Mouse (Mus musculus) frontal cortex, postnatal 10 days (tissue): ENCODE results near the gene Dgcr8.

Experiments used
- DNase-seq, 2 experiments: peaks; one replicate each; pipeline ENCODE4 v3.0.0; 2022; ENCODE audit warnings: low spot score in 2 of 2, mixed read lengths in 1 of 2

The Dgcr8 gene

GRCm38 (mm10) chr16:18249364-18249967 is 39.6 kb downstream of the Dgcr8 start:
- peak in 1 of 2 experiments; percentile 52 for DNase-seq

- peak; percentile 98 to 99 for DNase-seq
Measured at GRCm38 (mm10) chr16:18248433-18249363, 40.3 kb downstream of the Dgcr8 start, which contains the start of the genes Trmt2a and Ranbp1. Gene Trmt2a (plus strand): TSS chr16:18248679. Gene Ranbp1 (minus strand): TSS chr16:18248732.

DNA sequence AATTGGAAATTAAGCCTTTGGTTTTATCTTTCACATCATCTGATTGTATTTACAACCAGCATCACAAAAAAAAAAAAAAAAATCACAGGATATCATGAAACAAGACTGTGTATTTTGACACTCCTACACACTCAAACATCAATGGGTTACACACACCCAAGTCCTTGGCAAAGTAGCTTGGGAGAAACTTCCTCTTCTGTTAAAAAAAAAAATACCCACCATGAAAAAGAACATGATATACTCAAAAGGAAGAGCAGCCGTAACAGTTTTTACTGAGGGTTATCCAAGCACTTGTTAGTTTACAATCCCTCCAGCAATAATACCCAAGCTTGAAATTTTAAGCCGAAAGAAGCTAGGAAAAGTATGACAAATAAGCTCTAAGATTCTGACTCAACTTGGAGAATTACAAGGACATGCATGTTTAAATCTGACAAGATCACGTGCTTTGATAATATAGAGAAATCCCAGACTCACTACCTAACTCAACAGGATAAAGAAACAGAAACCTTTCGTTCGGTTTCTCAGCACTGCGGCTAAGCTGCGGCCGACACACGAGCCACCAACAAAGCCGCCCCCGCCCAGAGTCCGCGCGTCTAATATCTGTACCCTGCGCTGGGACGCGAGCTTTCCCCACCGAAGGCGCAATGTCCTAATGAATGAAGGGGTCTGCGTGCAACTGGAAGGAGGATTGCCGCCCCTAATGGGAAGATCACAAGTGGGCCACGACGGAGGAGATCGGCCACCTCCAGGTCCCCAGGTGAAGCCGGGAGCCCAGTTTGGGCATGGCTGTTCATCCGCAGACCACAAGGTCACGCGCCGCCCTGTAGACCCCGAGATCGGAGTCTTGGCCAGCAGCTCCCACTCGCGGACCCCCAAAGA is 41.3 kb downstream of the Dgcr8 start:
- no peak for DNase-seq

DNA sequence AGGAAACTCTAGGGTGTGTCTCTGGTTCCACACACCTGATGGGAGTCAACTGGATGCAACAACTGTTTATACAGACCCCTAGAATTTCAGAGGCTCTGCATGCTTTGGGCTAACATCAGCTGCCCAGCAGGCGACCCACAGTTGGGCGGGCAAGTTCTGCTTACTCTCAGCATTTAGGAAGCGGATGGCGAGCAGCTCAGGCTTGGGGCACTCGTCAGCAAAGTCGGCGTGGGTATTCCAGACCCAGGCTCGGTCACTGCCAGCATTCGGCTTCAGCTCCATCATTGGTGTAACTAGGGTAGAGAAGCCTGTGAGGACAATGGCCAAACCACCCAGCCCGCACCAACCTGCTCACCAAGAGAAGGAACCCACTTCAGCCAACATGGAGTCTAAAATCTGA is 47.5 kb downstream of the Dgcr8 start:
- DNase-seq, result no peak

DNA sequence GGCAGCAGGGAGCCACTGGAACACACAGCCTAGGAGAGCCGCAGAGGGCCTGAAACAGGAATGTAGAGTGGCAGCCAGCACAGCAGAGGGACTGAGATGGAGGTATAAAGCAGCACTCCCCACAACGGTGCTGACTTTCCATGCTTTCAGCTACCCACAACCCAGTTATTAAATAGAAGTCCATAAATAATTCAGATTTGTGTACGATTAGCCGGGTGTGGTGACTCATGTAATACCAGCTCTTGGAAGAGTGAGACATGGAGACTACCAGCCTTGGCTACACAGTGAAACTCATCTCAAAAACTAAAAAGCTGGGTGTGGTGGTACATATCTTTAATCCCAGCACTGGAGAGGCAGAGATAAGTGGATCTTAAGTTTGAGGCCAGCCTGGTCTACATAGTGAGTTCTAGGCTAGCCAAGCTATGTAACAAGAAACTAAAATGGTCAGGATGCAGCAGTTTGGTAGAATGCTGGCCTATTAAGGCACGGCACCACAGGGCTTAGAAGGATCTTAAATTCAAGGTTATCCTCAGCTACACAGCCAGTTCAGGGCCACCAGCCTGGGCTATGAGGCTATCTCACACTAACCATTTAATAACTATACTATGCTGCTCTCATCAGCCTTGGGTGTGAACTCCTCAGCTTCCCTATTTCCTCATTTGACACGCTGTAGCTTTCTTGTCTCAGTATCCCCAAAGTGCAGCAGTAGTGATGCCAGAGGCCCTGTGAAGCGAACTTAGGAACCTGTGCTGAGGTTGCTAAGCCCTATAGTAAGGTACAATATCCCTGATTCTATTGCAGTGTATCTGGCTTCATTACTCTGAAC is 52.2 kb downstream of the Dgcr8 start:
- DNase-seq, result no peak

DNA sequence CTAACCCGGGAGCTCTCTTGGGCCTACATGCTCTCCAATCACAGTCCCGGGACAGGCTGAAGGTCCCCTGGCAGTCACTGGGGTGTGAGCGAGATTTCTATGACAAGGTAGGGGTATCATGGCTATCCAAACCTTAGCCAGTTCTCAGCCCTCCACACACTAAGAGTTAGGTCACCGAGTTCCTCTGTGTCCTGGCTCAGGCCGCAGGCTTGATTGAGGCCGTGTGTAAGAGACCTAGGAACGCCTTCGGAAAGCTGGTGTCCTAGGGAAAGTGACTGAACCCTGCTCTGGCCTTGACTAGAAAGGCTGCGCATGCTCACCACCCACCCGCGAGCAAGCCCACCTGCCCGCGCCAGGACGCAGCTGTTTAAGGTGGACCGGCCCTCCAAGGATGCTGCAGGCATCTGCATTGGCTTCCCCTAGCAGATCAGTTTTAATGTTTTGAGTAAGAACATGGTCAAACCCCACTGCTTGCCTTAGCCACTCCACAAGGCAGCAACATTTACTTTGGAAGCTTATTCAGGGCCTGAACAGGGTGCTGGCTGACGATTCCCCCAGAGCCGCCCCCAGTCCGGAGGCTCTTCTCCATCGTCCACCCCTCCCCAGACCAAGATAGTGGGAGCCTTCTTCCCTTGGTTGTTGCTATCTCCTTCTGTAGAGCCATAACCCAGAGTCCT is 53.5 kb downstream of the Dgcr8 start:
- DNase-seq, result peak in 1 of 2 experiments; percentile 69

GRCm38 (mm10) chr16:18234671-18235388 is 54.2 kb downstream of the Dgcr8 start, which contains the start of gene Zdhhc8:
Gene Zdhhc8 (minus strand): TSS chr16:18235136.
- DNase-seq, result peak in 1 of 2 experiments; percentile 82

DNA sequence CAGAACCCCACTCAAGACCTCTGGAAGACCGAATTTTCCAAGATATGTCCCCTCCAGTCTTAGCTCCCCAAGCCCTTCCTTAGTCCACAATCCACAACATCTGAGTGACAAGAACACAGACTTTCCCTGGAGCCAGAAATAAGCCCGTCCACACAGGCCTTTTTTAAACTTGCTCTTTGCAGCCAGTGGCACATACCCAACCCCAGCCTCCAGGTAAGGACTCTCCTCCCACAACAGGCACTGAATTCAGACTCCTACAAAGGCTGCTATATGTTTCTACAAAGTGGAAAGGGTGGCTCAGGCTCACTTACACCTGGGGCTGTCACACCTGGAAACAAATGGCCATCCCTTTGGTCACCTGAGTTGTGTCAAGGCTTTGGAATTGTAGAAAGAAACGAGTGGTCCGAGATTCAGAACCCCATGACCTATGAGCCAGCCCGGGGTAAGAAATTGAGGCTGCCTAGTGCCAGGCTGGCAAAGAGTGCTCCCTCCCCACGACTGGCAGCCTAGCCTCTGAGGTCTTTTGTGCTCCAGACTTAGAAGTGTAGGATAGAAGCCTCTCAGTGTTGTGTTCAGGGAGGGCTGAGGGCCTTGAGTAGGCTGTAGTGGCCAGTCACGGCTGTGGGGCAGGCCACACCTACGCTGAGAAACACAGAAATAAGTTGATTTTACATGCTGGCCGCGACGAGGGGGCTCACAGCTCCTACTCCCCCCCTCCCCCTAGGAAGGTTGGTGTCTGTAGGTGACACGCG is 55.0 kb downstream of the Dgcr8 start:
- no peak for DNase-seq

GRCm38 (mm10) chr16:18233451-18233850 is 55.6 kb downstream of the Dgcr8 start:
- DNase-seq, result no peak

- no peak for DNase-seq
Measured at GRCm38 (mm10) chr16:18231451-18231850, 57.6 kb downstream of the Dgcr8 start.

DNA sequence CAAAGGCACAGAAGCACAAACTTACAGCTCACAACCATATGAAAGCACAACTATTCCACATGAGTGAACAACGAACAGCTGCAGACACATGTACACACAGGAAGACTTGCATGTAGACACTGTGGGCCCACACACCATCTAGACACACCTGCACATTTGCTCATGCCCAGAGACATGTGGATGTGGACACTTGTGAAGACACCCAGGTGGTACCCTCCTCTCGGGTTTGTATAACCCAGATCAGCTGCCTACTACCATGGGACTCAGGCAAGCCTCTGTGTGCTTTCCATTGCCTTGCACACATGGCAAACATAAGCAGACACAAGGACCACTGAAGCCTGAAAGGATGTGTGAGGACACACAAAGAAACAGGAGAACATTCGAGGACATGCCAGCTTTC is 58.0 kb downstream of the Dgcr8 start:
- DNase-seq, result no peak

DNA sequence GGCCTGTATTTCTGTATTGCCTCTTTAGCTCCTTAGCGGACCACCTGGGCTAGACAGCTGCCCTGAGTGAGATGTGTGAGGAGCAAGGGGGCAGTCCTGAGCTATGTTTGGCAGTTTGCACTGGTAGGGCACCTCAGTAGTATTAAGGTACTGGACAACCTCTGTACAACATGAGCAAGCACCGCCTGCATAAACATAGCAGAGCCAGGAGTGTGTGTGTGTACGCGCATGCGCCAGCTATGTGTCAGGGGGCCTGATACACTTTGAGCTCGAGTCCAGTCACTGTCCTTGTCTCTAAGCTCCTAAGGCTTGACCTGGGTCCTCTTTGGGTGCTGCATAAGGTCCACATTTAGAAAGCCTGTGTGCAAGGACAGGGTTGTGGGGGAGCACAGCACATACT is 58.4 kb downstream of the Dgcr8 start:
- no peak for DNase-seq

DNA sequence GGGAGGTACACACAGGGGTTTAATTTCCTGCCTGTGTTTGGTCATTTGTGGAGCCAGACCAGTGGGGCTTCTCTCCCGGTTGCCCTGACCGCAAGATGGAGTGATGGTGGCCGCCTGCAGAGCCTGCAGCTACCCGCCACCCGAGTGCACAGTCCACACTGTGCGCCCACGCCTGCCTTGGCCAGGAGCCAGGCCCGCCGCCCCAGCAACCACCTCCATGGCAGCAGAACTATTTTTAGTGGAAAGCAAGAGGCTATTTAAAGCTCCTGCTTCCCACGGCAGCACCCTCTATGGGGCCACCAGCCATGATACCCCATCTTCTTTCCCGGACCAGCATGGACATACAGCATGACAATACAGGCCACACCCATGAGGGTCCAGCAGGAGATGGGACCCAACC is 59.4 kb downstream of the Dgcr8 start:
- DNase-seq, result peak; percentile 78 to 88

DNA sequence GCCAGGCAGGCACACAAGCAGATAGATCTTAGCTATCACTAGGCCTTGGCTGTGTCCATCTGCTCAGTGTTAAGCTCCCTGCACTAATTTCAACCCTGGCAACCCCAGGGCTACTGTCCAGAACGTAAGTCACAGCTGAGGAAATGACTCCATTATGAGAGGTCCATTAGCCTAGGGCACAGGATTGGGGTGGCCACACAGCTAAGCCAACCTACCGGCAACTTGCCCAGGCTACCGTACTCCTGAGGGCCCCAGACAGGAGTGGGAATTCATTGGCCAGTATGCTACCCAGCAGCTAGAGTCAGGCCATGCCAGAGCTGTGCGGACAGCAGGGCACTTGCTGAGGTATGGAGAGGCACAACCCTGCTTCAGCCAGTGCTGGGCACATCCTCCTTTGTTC is 60.2 kb downstream of the Dgcr8 start:
- DNase-seq, result no peak

GRCm38 (mm10) chr16:18227897-18228422 is 61.1 kb downstream of the Dgcr8 start:
- no peak for DNase-seq

DNA sequence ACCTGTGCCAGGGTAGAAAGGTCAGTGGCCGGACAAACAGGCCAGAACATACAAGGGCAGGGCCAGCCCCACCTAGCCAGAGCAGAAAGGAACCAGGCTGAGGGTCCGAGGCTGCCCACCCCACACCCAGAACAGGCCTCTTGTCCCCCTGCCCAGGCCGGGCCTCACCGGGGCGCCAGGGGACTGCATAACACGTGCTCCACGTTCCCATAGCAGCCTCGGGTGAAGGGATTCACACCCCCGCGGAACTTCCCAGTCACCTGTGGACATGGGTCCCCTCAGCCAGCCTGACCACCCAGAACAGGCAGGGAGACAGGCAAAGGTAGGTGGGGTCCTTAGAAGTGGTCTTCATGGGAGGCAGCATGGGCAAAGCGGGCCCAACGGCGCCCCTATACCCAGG is 61.9 kb downstream of the Dgcr8 start:
- DNase-seq, result peak in 1 of 2 experiments; percentile 12

DNA sequence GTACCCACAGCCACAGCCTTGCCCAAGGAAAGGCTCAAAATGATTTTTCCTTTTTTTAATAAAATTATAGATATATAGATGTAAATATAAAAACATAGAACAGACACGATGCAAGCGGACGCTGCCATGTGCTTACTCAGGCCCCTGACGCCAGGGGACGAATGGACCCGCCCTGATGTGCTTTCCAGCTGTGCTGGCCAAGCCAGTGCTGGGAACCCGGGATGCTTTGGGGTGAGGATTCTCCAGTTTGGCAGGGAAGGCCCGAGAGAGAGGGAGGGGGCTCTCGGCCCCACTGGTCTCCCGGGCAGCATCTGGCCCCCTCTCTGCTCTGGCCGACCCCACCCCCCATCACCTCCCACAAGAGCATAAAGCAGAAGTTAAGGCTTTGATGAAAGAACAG is 66.9 kb downstream of the Dgcr8 start:
- DNase-seq, result no peak

DNA sequence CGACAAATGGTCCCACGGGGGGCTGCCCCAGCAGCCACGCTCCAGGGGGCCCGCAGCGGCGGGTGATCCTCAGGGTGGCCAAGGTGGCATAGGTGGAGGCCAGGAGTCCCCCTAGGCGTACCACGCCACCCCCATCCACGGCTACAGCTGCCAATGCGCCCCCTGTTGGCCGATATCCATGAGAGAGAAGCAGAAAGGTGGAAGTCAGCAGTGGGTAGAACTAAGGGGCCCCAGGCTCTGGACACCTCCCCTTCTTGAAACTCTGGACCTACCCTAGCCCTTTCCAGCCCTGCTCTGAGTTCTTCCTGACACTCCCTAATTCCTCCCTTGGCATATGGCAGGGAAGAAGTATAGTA is 67.5 kb downstream of the Dgcr8 start:
- no peak for DNase-seq
